Comparison of ENCODE assay signal across 30 mouse cellular contexts in the genomic region with DNA sequence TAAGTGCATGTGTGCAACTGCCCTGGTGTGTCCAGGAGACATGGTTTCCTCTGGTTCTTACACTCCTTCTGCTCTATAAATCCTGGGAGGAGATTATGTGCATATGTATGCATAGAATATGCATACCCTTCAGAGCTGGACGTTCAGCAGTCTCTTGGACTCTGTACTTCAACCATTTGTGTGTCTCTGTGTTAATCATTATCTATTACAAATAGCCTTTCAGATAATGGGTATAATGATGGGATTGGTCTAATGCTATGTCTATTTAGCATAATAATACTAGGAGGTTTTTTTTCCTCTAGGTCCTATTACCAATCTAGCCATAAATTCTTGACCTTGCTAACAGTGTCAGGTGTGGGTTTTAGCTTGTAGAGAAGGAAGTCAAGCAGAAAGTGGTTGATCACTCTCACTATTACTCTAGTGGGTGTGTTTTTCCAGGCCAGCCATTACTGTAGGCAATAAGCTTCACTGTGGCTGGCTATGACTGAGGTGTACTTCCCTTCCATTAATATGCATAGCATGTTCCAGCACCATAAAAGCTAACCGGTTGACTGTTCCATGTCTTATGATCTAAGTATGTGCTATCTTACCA.
DNase-seq lines count a peak whose midpoint lies in the region; ATAC-seq and TF ChIP-seq lines count a peak whose summit lies in the region.
"Had no signal": no experiment of that assay in that cellular context is flagged by ENCODE, and none has a peak within 500 bp of the region (broad histone marks: within the 10 kb centered on the region; RNA-seq: fewer than 3 reads in every experiment).

No protein-coding gene starts in this region.

- H3K9me3 ChIP-seq in liver, embryonic 12.5 days (replicated peaks) = no peaks in the 10 kb centered on the region
- no peaks in the 10 kb centered on the region for H3K9me3 ChIP-seq in intestine, embryonic 15.5 days
- no peaks in the 10 kb centered on the region for H3K9me3 ChIP-seq in liver, postnatal 0 days (ENCODE audit: low read length)
- H3K9me3 ChIP-seq in stomach, postnatal 0 days (ENCODE audit: control insufficient read depth, low read length) = no peaks in the 10 kb centered on the region
- H3K9me3 ChIP-seq: embryonic facial prominence, embryonic 13.5 days; heart, embryonic 10.5 days; hindbrain, embryonic 12.5 days; liver, embryonic 13.5 days; midbrain, embryonic 13.5 days had no signal

- H3K79me2 ChIP-seq in liver, adult 2 months (ENCODE audit: control insufficient read depth, insufficient read depth, low read length) = no peaks in the 10 kb centered on the region

- no peaks in the 10 kb centered on the region for H3K36me3 ChIP-seq in liver, adult 2 months (ENCODE audit: control insufficient read depth, insufficient read depth, low read length)
- H3K36me3 ChIP-seq in liver, embryonic 12.5 days = no peaks in the 10 kb centered on the region
- H3K36me3 ChIP-seq in intestine, embryonic 15.5 days = no peaks in the 10 kb centered on the region
- H3K36me3 ChIP-seq in liver, postnatal 0 days (replicated peaks; ENCODE audit: insufficient read depth, low read length) = no peaks in the 10 kb centered on the region
- no peaks in the 10 kb centered on the region for H3K36me3 ChIP-seq in stomach, postnatal 0 days (ENCODE audit: control insufficient read depth, insufficient read depth, low read length)
- H3K36me3 ChIP-seq: embryonic facial prominence, embryonic 13.5 days; heart, embryonic 10.5 days; hindbrain, embryonic 12.5 days; liver, embryonic 13.5 days; midbrain, embryonic 13.5 days had no signal

- WGBS in liver, adult 2 months = 53% methylated on average over 2 of the region's 2 CpGs
- WGBS in liver, embryonic 12.5 days (ENCODE audit: insufficient replicate concordance) = 53% methylated on average over 2 of the region's 2 CpGs
- 46% methylated on average over 2 of the region's 2 CpGs for WGBS in intestine, embryonic 15.5 days
- WGBS in liver, postnatal 0 days (ENCODE audit: insufficient replicate concordance) = 60% methylated on average over 2 of the region's 2 CpGs
- WGBS in stomach, postnatal 0 days = 67% methylated on average over 2 of the region's 2 CpGs

- TF ChIP-seq POLR2A in liver, adult 2 months (IDR thresholded peaks at IDR 0.05; ENCODE audit: extremely low read depth, insufficient read depth, low read length) = no peak

- no peak overlapping the region for H3K27ac ChIP-seq in liver, adult 2 months (replicated peaks; ENCODE audit: insufficient read depth, low read depth, low read length)
- no peak overlapping the region for H3K27ac ChIP-seq in liver, embryonic 12.5 days
- 0 out of 2 replicates have a peak overlapping the region, but pooled peaks have one; percentile 22 for H3K27ac ChIP-seq in intestine, embryonic 15.5 days
- H3K27ac ChIP-seq in liver, postnatal 0 days (ENCODE audit: low read depth) = no peak overlapping the region
- no peak overlapping the region for H3K27ac ChIP-seq in stomach, postnatal 0 days (replicated peaks)
- H3K27ac ChIP-seq in layer of hippocampus, adult 2 months = no peak overlapping the region
- H3K27ac ChIP-seq: embryonic facial prominence, embryonic 13.5 days; heart, embryonic 10.5 days; hindbrain, embryonic 12.5 days; hindbrain, postnatal 0 days; liver, embryonic 13.5 days; macrophage; midbrain, embryonic 13.5 days had no signal

- no peaks in the 10 kb centered on the region for H3K27me3 ChIP-seq in liver, adult 2 months (ENCODE audit: control insufficient read depth, insufficient read depth, low read length)
- no peaks in the 10 kb centered on the region for H3K27me3 ChIP-seq in liver, embryonic 12.5 days (replicated peaks)
- no peaks in the 10 kb centered on the region for H3K27me3 ChIP-seq in intestine, embryonic 15.5 days (replicated peaks)
- no peaks in the 10 kb centered on the region for H3K27me3 ChIP-seq in liver, postnatal 0 days (ENCODE audit: insufficient read depth, low read length)
- no peaks in the 10 kb centered on the region for H3K27me3 ChIP-seq in stomach, postnatal 0 days (ENCODE audit: control insufficient read depth, insufficient read depth, low read length)
- H3K27me3 ChIP-seq: embryonic facial prominence, embryonic 13.5 days; hindbrain, embryonic 12.5 days; liver, embryonic 13.5 days; midbrain, embryonic 13.5 days had no signal

- no peak for TF ChIP-seq EP300 in liver, postnatal 0 days (IDR thresholded peaks at IDR 0.05; ENCODE audit: low read depth)
- no peak for TF ChIP-seq EP300 in stomach, postnatal 0 days (optimal IDR thresholded peaks at IDR 0.05)

- peak; percentile 7 for DNase-seq in liver, adult 2 months (ENCODE audit: extremely low read depth, low read depth, low spot score)
- no peak for DNase-seq in liver, postnatal 0 days
- DNase-seq in stomach, postnatal 0 days (ENCODE audit: low spot score) = peak; percentile 18
- DNase-seq in frontal cortex, postnatal 14 days (ENCODE audit: low spot score in 2 of 2) = no peak
- DNase-seq in layer of hippocampus, adult 2 months (ENCODE audit: low spot score in 2 of 2) = no peak
- DNase-seq: adrenal gland, adult 2 months; adrenal gland, postnatal 36 days; B cell, adult 2 months; cerebellum, adult 18-20 months; cerebellum, postnatal 10 days; forebrain, postnatal 0 days; gastrocnemius, postnatal 14 days; heart, postnatal 36 days; kidney, adult 2 months; kidney, postnatal 36 days; layer of hippocampus, postnatal 36 days; liver, embryonic 13.5 days; lung, adult 2 months; lung, postnatal 10 days; retina, postnatal 1 day; right cerebral cortex, postnatal 14 days had no signal

- no peak overlapping the region for H3K4me3 ChIP-seq in liver, adult 2 months (ENCODE audit: insufficient read depth, low read depth, low read length)
- H3K4me3 ChIP-seq in liver, embryonic 12.5 days = no peak overlapping the region
- no peak overlapping the region for H3K4me3 ChIP-seq in intestine, embryonic 15.5 days (replicated peaks)
- no peak overlapping the region for H3K4me3 ChIP-seq in liver, postnatal 0 days (ENCODE audit: low read depth, low read length)
- H3K4me3 ChIP-seq in stomach, postnatal 0 days (ENCODE audit: low read depth, low read length) = no peak overlapping the region
- H3K4me3 ChIP-seq in layer of hippocampus, adult 2 months = no peak overlapping the region
- H3K4me3 ChIP-seq: embryonic facial prominence, embryonic 13.5 days; heart, embryonic 10.5 days; hindbrain, embryonic 12.5 days; liver, embryonic 13.5 days; midbrain, embryonic 13.5 days had no signal

- 0 out of 2 replicates have a peak, but pooled peaks cover 2% of the 10 kb centered on the region for H3K4me1 ChIP-seq in liver, adult 2 months (ENCODE audit: control insufficient read depth, insufficient read depth, low read length)
- no peaks in the 10 kb centered on the region for H3K4me1 ChIP-seq in liver, embryonic 12.5 days
- H3K4me1 ChIP-seq in intestine, embryonic 15.5 days (replicated peaks) = no peaks in the 10 kb centered on the region
- no peaks in the 10 kb centered on the region for H3K4me1 ChIP-seq in liver, postnatal 0 days (ENCODE audit: insufficient read depth)
- no peaks in the 10 kb centered on the region for H3K4me1 ChIP-seq in stomach, postnatal 0 days (replicated peaks; ENCODE audit: control insufficient read depth, insufficient read depth)
- H3K4me1 ChIP-seq: embryonic facial prominence, embryonic 13.5 days; heart, embryonic 10.5 days; hindbrain, embryonic 12.5 days; liver, embryonic 13.5 days; midbrain, embryonic 13.5 days had no signal

- no peak for TF ChIP-seq CTCF in liver, adult 2 months (IDR thresholded peaks at IDR 0.05; ENCODE audit: low read depth, low read length)
- TF ChIP-seq CTCF in liver, postnatal 0 days (IDR thresholded peaks at IDR 0.05; ENCODE audit: low read depth) = no peak
- no peak for TF ChIP-seq CTCF in stomach, postnatal 0 days (IDR thresholded peaks at IDR 0.05; ENCODE audit: low read depth)
- TF ChIP-seq CTCF in layer of hippocampus, adult 2 months (conservative IDR thresholded peaks at IDR 0.05) = no peak

- H3K4me2 ChIP-seq in liver, embryonic 12.5 days = no peak overlapping the region
- no peak overlapping the region for H3K4me2 ChIP-seq in intestine, embryonic 15.5 days (replicated peaks)
- H3K4me2 ChIP-seq in liver, postnatal 0 days (ENCODE audit: low read depth, low read length) = no peak overlapping the region
- no peak overlapping the region for H3K4me2 ChIP-seq in stomach, postnatal 0 days (replicated peaks; ENCODE audit: low read depth)
- H3K4me2 ChIP-seq: embryonic facial prominence, embryonic 13.5 days; hindbrain, embryonic 12.5 days; liver, embryonic 13.5 days; midbrain, embryonic 13.5 days had no signal

- H3K9ac ChIP-seq in liver, adult 2 months (ENCODE audit: low read depth, low read length) = no peak overlapping the region
- no peak overlapping the region for H3K9ac ChIP-seq in liver, embryonic 12.5 days
- H3K9ac ChIP-seq in intestine, embryonic 15.5 days = no peak overlapping the region
- no peak overlapping the region for H3K9ac ChIP-seq in liver, postnatal 0 days (replicated peaks)
- no peak overlapping the region for H3K9ac ChIP-seq in stomach, postnatal 0 days (ENCODE audit: low read length)
- H3K9ac ChIP-seq: embryonic facial prominence, embryonic 13.5 days; forebrain, postnatal 0 days; hindbrain, embryonic 12.5 days; liver, embryonic 13.5 days; midbrain, embryonic 13.5 days had no signal

- no peak; the same call in 1 of the 2 replicates for ATAC-seq in liver, embryonic 12.5 days
- peak; percentile 97 for ATAC-seq in intestine, embryonic 15.5 days
- ATAC-seq in liver, postnatal 0 days = peak; percentile 49; the same call in 1 of the 2 replicates
- ATAC-seq in stomach, postnatal 0 days (ENCODE audit: low FRiP score, low TSS enrichment) = peak; percentile 80
- ATAC-seq: activated CD4-positive, CD25-positive, alpha-beta regulatory T cell, adult 4 months; forebrain, postnatal 0 days; hindbrain, postnatal 0 days; midbrain, embryonic 13.5 days had no signal

Comparison
In these comparisons a context has a peak if more than half of its experiments do, and no peak if none do; other contexts are left out.
1. DNase-seq: peak in liver, adult 2 months (single experiment) and stomach, postnatal 0 days (single experiment); none in liver, postnatal 0 days (single experiment), frontal cortex, postnatal 14 days (0 of 2) and layer of hippocampus, adult 2 months (0 of 2).